Mouse (Mus musculus): ENCODE measurements around the gene Ubr7.

GRCm38 (mm10) chr12:102763696-102764095 is 5.9 kb downstream of the Ubr7 start:
- TF ChIP-seq POLR2A (IDR thresholded peaks at IDR 0.05; ENCODE audit: control insufficient read depth, extremely low read depth, insufficient read depth, low read length, poor library complexity) (no peak), CTCF (IDR thresholded peaks at IDR 0.05; ENCODE audit: borderline replicate concordance, control insufficient read depth, extremely low read depth, insufficient read depth, low read length, poor library complexity) (no peak)
